Mouse (Mus musculus) bone marrow, adult 2 months (tissue): Measurements from ENCODE around the gene 1700034J05Rik. TPM values are rescaled to one million over a fixed set of nuclear protein-coding genes. Genes with fewer than 3 reads are reported as not detected.

ENCODE experiments used
- H3K27ac ChIP-seq: fragments of 200-500 bp; 2 replicates; pipeline ENCODE4 v1.5.1; 2012; ENCODE audit warnings: low read depth, mild to moderate bottlenecking, control low read depth, inconsistent platforms, low read length; ENCODE audit not compliant: control insufficient read depth, poor library complexity, insufficient read depth
- H3K4me1 ChIP-seq: fragments of 200-500 bp; 2 replicates; pipeline ENCODE4 v1.6.1; 2011; ENCODE audit warnings: low read length; ENCODE audit not compliant: control insufficient read depth, insufficient read depth
- H3K4me3 ChIP-seq: fragments of 200-500 bp; replicated peaks from 2 replicates; pipeline ENCODE3; 2011; ENCODE audit warnings: mild to moderate bottlenecking, low read depth, low read length, control low read depth; ENCODE audit not compliant: control insufficient read depth
- CTCF ChIP-seq: fragments of 200-500 bp; IDR thresholded peaks from 2 replicates; pipeline ENCODE4 v1.5.1; 2011; ENCODE audit warnings: low read length, control low read depth; ENCODE audit not compliant: control insufficient read depth, insufficient read depth
- POLR2A ChIP-seq: fragments of 200-500 bp; IDR thresholded peaks from 2 replicates; pipeline ENCODE4 v1.6.1; 2011; ENCODE audit warnings: low read depth, mild to moderate bottlenecking, control low read depth, low read length, borderline replicate concordance; ENCODE audit not compliant: control insufficient read depth
- WGBS: fragments of 180-500 bp; shearing (Covaris S2); methylation state at CpG from one replicate; pipeline ENCODE4 v1.1.7; 2018; 5-methylcytosine and 5-hydroxymethylcytosine counted together
- polyA plus RNA-seq: library from polyadenylated mRNA; stranded (reverse); fragments of >200 nt; gene quantifications from 2 replicates; pipeline ENCODE4 v1.2.4, GENCODE M21; 2011; ENCODE audit warnings: low replicate concordance; ENCODE audit not compliant: missing spikeins, insufficient read depth, insufficient read length

The 1700034J05Rik gene
- polyA plus RNA-seq, 1 experiment = not detected

GRCm38 (mm10) chr6:146910801-146911200 lies 43.4 kb downstream of the 1700034J05Rik start:
- H3K4me3 ChIP-seq = no peak overlapping the region
- H3K27ac ChIP-seq = no peak overlapping the region
- peaks cover 3% of the 10 kb centered on the region; the same call in 1 of the 2 replicates for H3K4me1 ChIP-seq
- TF ChIP-seq CTCF (no peak), POLR2A (no peak)
- WGBS = 82% methylated on average over 2 of the region's 2 CpGs

DNA sequence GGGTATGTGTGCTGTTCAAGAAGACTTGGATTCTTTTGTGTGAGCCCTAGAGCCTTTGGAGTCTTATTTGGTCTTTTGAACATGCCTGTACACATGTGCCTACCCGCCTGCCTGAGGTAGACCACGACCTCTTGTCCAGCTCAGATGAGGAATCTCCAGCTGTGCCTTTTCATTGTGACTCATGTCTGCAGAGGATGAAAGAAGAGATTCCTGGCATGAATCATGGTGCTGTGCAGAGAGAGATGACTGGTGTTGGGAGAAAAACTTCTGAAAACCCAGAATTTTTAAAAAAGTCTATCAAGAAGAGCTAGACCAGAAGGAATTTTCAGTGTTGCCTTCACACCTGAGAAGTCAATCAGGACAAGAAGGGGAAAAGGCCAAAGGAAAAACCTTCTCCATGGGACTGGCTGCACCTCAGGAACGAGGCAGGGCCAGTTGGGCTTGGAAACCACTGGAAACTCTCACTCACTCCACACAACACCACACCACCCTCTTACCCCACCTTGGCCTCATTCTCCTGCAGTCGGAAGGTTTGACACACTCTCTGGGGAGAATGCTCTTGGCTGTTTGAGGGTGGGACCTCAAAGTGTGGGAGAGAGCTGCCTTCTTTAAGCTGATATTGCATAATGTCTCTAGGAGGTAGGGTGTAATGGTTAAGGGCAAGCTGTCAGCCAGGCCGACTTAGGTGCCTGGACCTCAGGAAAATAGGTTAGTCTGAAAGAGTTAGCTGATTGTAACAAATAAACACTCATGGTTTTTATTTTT lies 44.3 kb downstream of the 1700034J05Rik start:
- Histone ChIP-seq H3K27ac (no peak overlapping the region), H3K4me3 (no peak overlapping the region), H3K4me1 (peaks cover 3% of the 10 kb centered on the region; the same call in 1 of the 2 replicates)
- no peak for TF ChIP-seq POLR2A
- TF ChIP-seq CTCF = no peak
- whole genome bisulfite sequencing = 65% methylated on average over 5 of the region's 5 CpGs

GRCm38 (mm10) chr6:146908801-146909200 lies 45.4 kb downstream of the 1700034J05Rik start:
- H3K4me3 ChIP-seq = no peak overlapping the region
- WGBS = 7% methylated on average over 2 of the region's 2 CpGs
- no peak for TF ChIP-seq POLR2A
- TF ChIP-seq CTCF = no peak
- H3K4me1 ChIP-seq = peaks cover 3% of the 10 kb centered on the region; the same call in 1 of the 2 replicates
- H3K27ac ChIP-seq = no peak overlapping the region

DNA sequence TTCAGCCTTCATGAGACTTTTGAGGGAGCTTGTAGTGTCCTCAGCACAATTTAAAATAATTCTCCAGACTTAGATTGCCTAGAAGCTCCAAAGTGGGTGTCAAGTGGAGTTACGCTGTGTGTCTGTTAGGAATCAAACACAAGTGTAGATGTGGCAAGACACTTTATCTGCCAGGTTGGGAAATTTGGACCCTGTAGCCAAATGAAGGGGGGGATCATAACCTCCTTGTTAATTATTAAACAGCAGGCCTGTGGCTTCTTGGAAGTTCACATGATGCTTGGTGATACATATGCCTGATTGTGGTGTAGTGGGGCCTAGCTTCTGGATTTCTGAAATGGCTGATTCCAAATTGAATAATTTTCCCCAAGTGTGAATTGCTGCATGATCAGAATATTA lies 46.4 kb downstream of the 1700034J05Rik start:
- 90% methylated on average over 1 of the region's 1 CpGs for WGBS
- Histone ChIP-seq H3K4me3 (no peak overlapping the region), H3K4me1 (no peaks in the 10 kb centered on the region; the same call in 1 of the 2 replicates), H3K27ac (no peak overlapping the region)
- TF ChIP-seq POLR2A = no peak
- no peak for TF ChIP-seq CTCF

GRCm38 (mm10) chr6:146907061-146907794 lies 47.0 kb downstream of the 1700034J05Rik start:
- Histone ChIP-seq H3K27ac (no peak overlapping the region), H3K4me1 (no peaks in the 10 kb centered on the region; the same call in 1 of the 2 replicates), H3K4me3 (no peak overlapping the region)
- 66% methylated on average over 5 of the region's 5 CpGs for WGBS
- no peak for TF ChIP-seq POLR2A
- no peak for TF ChIP-seq CTCF

DNA sequence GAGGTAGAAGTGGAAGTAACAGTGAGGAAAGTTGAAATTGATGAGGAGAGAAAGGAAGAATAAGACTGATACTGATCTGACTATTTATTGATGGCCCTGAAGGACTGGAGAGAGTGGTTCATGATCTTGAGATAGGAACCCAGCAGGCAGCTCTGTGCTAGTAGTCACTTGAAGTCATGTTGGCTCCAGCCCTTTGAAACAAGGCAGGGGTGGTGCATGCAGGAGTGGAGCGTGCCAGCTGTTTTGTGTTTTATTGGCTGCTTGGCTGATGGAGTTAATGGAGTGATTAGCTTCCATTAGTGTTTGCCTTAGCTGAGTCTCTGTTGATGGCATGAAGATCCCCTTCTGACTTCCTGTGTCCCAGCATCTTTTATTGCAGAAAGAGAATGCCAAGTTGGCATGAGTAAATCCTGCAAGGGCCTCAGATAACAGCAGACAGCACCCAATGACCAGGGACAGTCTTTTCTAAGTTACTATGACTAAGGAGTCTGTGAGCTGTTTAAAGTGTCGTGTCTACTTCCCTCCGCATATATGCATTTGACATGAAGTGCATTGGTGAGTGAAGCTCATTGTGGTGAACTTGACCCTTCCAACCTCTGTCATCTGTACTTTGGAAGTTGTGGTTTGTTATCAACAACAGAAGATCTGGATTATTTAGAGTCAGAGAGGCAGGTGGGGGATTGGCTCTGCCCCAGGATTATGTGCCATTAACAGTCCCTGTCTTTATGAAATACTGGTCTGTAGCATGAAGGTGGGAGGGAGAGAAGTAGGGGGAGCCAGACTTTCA lies 48.0 kb downstream of the 1700034J05Rik start:
- Histone ChIP-seq H3K27ac (no peak overlapping the region), H3K4me1 (no peaks in the 10 kb centered on the region; the same call in 1 of the 2 replicates), H3K4me3 (no peak overlapping the region)
- WGBS = 66% methylated on average over 3 of the region's 3 CpGs
- TF ChIP-seq CTCF (no peak), POLR2A (no peak)

GRCm38 (mm10) chr6:146904707-146905106 lies 49.5 kb downstream of the 1700034J05Rik start:
- Histone ChIP-seq H3K4me3 (no peak overlapping the region), H3K27ac (no peak overlapping the region), H3K4me1 (no peaks in the 10 kb centered on the region; the same call in 1 of the 2 replicates)
- no peak for TF ChIP-seq POLR2A
- no peak for TF ChIP-seq CTCF
- 82% methylated on average over 3 of the region's 3 CpGs for WGBS

GRCm38 (mm10) chr6:146903632-146904031 lies 50.6 kb downstream of the 1700034J05Rik start:
- Histone ChIP-seq H3K27ac (no peak overlapping the region), H3K4me1 (no peaks in the 10 kb centered on the region; the same call in 1 of the 2 replicates), H3K4me3 (no peak overlapping the region)
- no peak for TF ChIP-seq CTCF
- no peak for TF ChIP-seq POLR2A
- 71% methylated on average over 2 of the region's 2 CpGs for WGBS
